Mouse (Mus musculus) heart, postnatal 10 days (tissue): ENCODE measurements around the gene Rbpj. TPM values are rescaled to one million over a fixed set of nuclear protein-coding genes. Genes with fewer than 3 reads are reported as not detected.

Experiments
- DNase-seq, 2 experiments: peaks; one replicate each; pipeline ENCODE4 v3.0.0; 2021
- intact Hi-C: fragments of 180-260 bp; cut with DNase I; formaldehyde crosslinking; loops from one replicate; pipeline ENCODE4 v1.15.1; 2025
- total RNA-seq, 2 experiments: library from RNA; stranded (reverse); gene quantifications; 2 replicates each; pipeline ENCODE4 v1.2.3; 2021

Gene Rbpj
- total RNA-seq, 2 experiments from 2014 or later, result 34.9 to 36.4 TPM

- intact Hi-C loops, result no loop called here
- no peak for DNase-seq
Measured at GRCm38 (mm10) chr5:53507371-53507770, 41.4 kb downstream of the Rbpj start.

- DNase-seq, result peak; percentile 54 to 58
- intact Hi-C loops, result no loop called here
Measured at GRCm38 (mm10) chr5:53509465-53509864, 43.5 kb downstream of the Rbpj start.

- DNase-seq, result no peak
- intact Hi-C loops, result no loop called here
Measured at GRCm38 (mm10) chr5:53509927-53510326, 44.0 kb downstream of the Rbpj start.

GRCm38 (mm10) chr5:53511426-53511825 lies 45.5 kb downstream of the Rbpj start:
- peak; percentile 62 to 73 for DNase-seq
- intact Hi-C loops, result no loop called here

GRCm38 (mm10) chr5:53514959-53515612 lies 49.1 kb downstream of the Rbpj start:
- no peak for DNase-seq
- intact Hi-C loops, result no loop called here

- intact Hi-C loops, result no loop called here
- DNase-seq, result no peak
Measured at GRCm38 (mm10) chr5:53516482-53516881, 50.5 kb downstream of the Rbpj start.

GRCm38 (mm10) chr5:53517802-53518201 lies 51.9 kb downstream of the Rbpj start:
- intact Hi-C loops, result no loop called here
- no peak for DNase-seq

GRCm38 (mm10) chr5:53519131-53519530 lies 53.2 kb downstream of the Rbpj start:
- intact Hi-C loops, result no loop called here

GRCm38 (mm10) chr5:53519998-53520577 lies 54.1 kb downstream of the Rbpj start:
- no peak for DNase-seq
- intact Hi-C loops, result no loop called here

More at GRCm38 (mm10) chr5:53519131-53519530, 53.2 kb downstream of the Rbpj start:
- no peak for DNase-seq

- peak; percentile 80 to 83 for DNase-seq
- intact Hi-C loops, result no loop called here
Measured at GRCm38 (mm10) chr5:53523046-53523445, 57.1 kb downstream of the Rbpj start.

GRCm38 (mm10) chr5:53524162-53524561 lies 58.2 kb downstream of the Rbpj start:
- DNase-seq, result no peak
- intact Hi-C loops, result no loop called here

GRCm38 (mm10) chr5:53524831-53525230 lies 58.9 kb downstream of the Rbpj start:
- no peak for DNase-seq
- intact Hi-C loops, result no loop called here

GRCm38 (mm10) chr5:53525305-53526069 lies 59.5 kb downstream of the Rbpj start:
- DNase-seq, result no peak
- intact Hi-C loops, result no loop called here

GRCm38 (mm10) chr5:53526070-53526430 lies 60.1 kb downstream of the Rbpj start:
- no peak for DNase-seq
- intact Hi-C loops, result no loop called here

GRCm38 (mm10) chr5:53529846-53530245 lies 63.9 kb downstream of the Rbpj start:
- peak; percentile 70 to 74 for DNase-seq
- intact Hi-C loops, result no loop called here

- DNase-seq, result no peak
- intact Hi-C loops, result no loop called here
Measured at GRCm38 (mm10) chr5:53535096-53535495, 69.1 kb downstream of the Rbpj start.

GRCm38 (mm10) chr5:53536635-53537554 lies 70.9 kb downstream of the Rbpj start:
- intact Hi-C loops, result no loop called here
- DNase-seq, result no peak

- no peak for DNase-seq
- intact Hi-C loops, result no loop called here
Measured at GRCm38 (mm10) chr5:53539860-53540633, 74.1 kb downstream of the Rbpj start.

GRCm38 (mm10) chr5:53542073-53542472 lies 76.1 kb downstream of the Rbpj start:
- intact Hi-C loops, result no loop called here
- no peak for DNase-seq

- DNase-seq, result peak in 1 of 2 experiments; percentile 28
- intact Hi-C loops, result no loop called here
Measured at GRCm38 (mm10) chr5:53543399-53543798, 77.4 kb downstream of the Rbpj start.
